ENCODE assay signal across 10 mouse cellular contexts in the genomic region with DNA sequence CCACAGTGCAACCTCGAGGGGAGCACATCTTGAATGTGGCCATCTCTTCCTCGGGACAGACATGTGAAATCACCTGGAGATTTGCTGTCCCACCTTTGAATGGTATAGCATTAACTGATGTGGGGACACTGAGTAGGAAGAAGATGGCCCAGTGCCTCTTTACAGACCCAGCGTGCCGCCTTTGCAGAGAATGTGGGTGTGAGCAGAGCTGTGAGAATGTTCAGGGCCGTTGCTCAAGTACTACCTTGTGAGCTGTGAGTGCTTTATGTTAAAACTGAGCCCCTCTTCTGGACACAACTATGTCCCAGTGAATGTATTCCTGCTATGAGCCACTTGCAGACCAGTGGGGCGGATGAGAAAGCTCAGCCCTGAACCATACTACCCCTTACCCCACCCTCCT. TPM values are rescaled to one million over a fixed set of nuclear protein-coding genes. Genes with fewer than 3 reads are reported as not detected.
DNase-seq lines count a peak whose midpoint lies in the region; ATAC-seq lines count a peak whose summit lies in the region.
"Had no signal": no experiment of that assay in that cellular context is flagged by ENCODE, and none has a peak within 500 bp of the region (broad histone marks: within the 10 kb centered on the region; RNA-seq: fewer than 3 reads in every experiment).

No protein-coding gene starts in this region.

- no peak; the same call in 1 of the 2 replicates for ATAC-seq in forebrain, embryonic 12.5 days (ENCODE audit: low FRiP score)
- no peak for ATAC-seq in forebrain, embryonic 11.5 days (replicated peaks; ENCODE audit: low FRiP score)
- ATAC-seq in hindbrain, embryonic 13.5 days (ENCODE audit: low FRiP score): no peak
- ATAC-seq in hindbrain, embryonic 11.5 days (ENCODE audit: low FRiP score): no peak
- ATAC-seq in midbrain, embryonic 11.5 days (ENCODE audit: low FRiP score): no peak
- no peak for ATAC-seq in midbrain, embryonic 14.5 days (ENCODE audit: low FRiP score, low TSS enrichment)

- H3K4me2 ChIP-seq in forebrain, embryonic 12.5 days: no peak overlapping the region
- H3K4me2 ChIP-seq in forebrain, embryonic 11.5 days (ENCODE audit: low read depth, low read length, severe bottlenecking): no peak overlapping the region
- no peak overlapping the region for H3K4me2 ChIP-seq in hindbrain, embryonic 13.5 days
- no peak overlapping the region for H3K4me2 ChIP-seq in hindbrain, embryonic 11.5 days (replicated peaks; ENCODE audit: low read depth, low read length)
- no peak overlapping the region for H3K4me2 ChIP-seq in midbrain, embryonic 11.5 days
- H3K4me2 ChIP-seq in midbrain, embryonic 14.5 days (ENCODE audit: low read length): no peak overlapping the region
- H3K4me2 ChIP-seq: liver, embryonic 15.5 days had no signal

- peaks cover 28% of the 10 kb centered on the region for H3K36me3 ChIP-seq in forebrain, embryonic 12.5 days (replicated peaks)
- no peaks in the 10 kb centered on the region; the same call in 1 of the 2 replicates for H3K36me3 ChIP-seq in forebrain, embryonic 11.5 days (ENCODE audit: control insufficient read depth, insufficient read depth, low read length)
- peaks cover 58% of the 10 kb centered on the region for H3K36me3 ChIP-seq in hindbrain, embryonic 13.5 days
- H3K36me3 ChIP-seq in hindbrain, embryonic 11.5 days (ENCODE audit: control insufficient read depth, insufficient read depth, low read length): no peaks in the 10 kb centered on the region
- no peaks in the 10 kb centered on the region for H3K36me3 ChIP-seq in midbrain, embryonic 11.5 days (ENCODE audit: control insufficient read depth, insufficient read depth, low read length)
- H3K36me3 ChIP-seq in midbrain, embryonic 14.5 days (ENCODE audit: control insufficient read depth, insufficient read depth, low read length): peaks cover 54% of the 10 kb centered on the region

- H3K4me1 ChIP-seq in forebrain, embryonic 12.5 days: no peaks in the 10 kb centered on the region
- H3K4me1 ChIP-seq in forebrain, embryonic 11.5 days (replicated peaks; ENCODE audit: control insufficient read depth, insufficient read depth, low read length): no peaks in the 10 kb centered on the region
- peaks cover 22% of the 10 kb centered on the region for H3K4me1 ChIP-seq in hindbrain, embryonic 13.5 days (replicated peaks)
- no peaks in the 10 kb centered on the region for H3K4me1 ChIP-seq in hindbrain, embryonic 11.5 days (replicated peaks; ENCODE audit: control insufficient read depth, insufficient read depth, low read length)
- H3K4me1 ChIP-seq in midbrain, embryonic 11.5 days (ENCODE audit: control insufficient read depth, insufficient read depth, low read length): no peaks in the 10 kb centered on the region
- no peaks in the 10 kb centered on the region for H3K4me1 ChIP-seq in midbrain, embryonic 14.5 days (ENCODE audit: control insufficient read depth, insufficient read depth, low read length)
- H3K4me1 ChIP-seq: liver, embryonic 15.5 days had no signal

- no peaks in the 10 kb centered on the region for H3K27me3 ChIP-seq in forebrain, embryonic 12.5 days
- H3K27me3 ChIP-seq in forebrain, embryonic 11.5 days (ENCODE audit: control insufficient read depth, insufficient read depth, low read length): no peaks in the 10 kb centered on the region
- no peaks in the 10 kb centered on the region for H3K27me3 ChIP-seq in hindbrain, embryonic 13.5 days
- H3K27me3 ChIP-seq in hindbrain, embryonic 11.5 days (ENCODE audit: control insufficient read depth, insufficient read depth, low read length): no peaks in the 10 kb centered on the region
- no peaks in the 10 kb centered on the region for H3K27me3 ChIP-seq in midbrain, embryonic 11.5 days (ENCODE audit: control insufficient read depth, insufficient read depth, low read length)
- H3K27me3 ChIP-seq in midbrain, embryonic 14.5 days (ENCODE audit: control insufficient read depth, insufficient read depth, low read length): no peaks in the 10 kb centered on the region
- H3K27me3 ChIP-seq: liver, embryonic 15.5 days had no signal

- H3K27ac ChIP-seq in forebrain, embryonic 12.5 days: peak overlapping the region; percentile 59; the same call in 1 of the 2 replicates
- H3K27ac ChIP-seq in forebrain, embryonic 11.5 days (ENCODE audit: low read depth, low read length): no peak overlapping the region
- no peak overlapping the region for H3K27ac ChIP-seq in hindbrain, embryonic 13.5 days
- H3K27ac ChIP-seq in hindbrain, embryonic 11.5 days (ENCODE audit: low read depth, low read length): no peak overlapping the region
- no peak overlapping the region for H3K27ac ChIP-seq in midbrain, embryonic 11.5 days (ENCODE audit: low read depth, low read length)
- H3K27ac ChIP-seq in midbrain, embryonic 14.5 days (replicated peaks; ENCODE audit: low read depth, low read length): no peak overlapping the region
- H3K27ac ChIP-seq: liver, embryonic 15.5 days had no signal

- H3K9me3 ChIP-seq in forebrain, embryonic 12.5 days: no peaks in the 10 kb centered on the region
- H3K9me3 ChIP-seq in forebrain, embryonic 11.5 days (ENCODE audit: control insufficient read depth, low read length): no peaks in the 10 kb centered on the region
- H3K9me3 ChIP-seq in hindbrain, embryonic 13.5 days: no peaks in the 10 kb centered on the region
- H3K9me3 ChIP-seq in hindbrain, embryonic 11.5 days (ENCODE audit: control insufficient read depth, low read length): no peaks in the 10 kb centered on the region
- no peaks in the 10 kb centered on the region for H3K9me3 ChIP-seq in midbrain, embryonic 11.5 days (ENCODE audit: control insufficient read depth, low read length)
- no peaks in the 10 kb centered on the region for H3K9me3 ChIP-seq in midbrain, embryonic 14.5 days (ENCODE audit: control insufficient read depth, low read length)
- H3K9me3 ChIP-seq: liver, embryonic 15.5 days had no signal

- no peak overlapping the region for H3K4me3 ChIP-seq in forebrain, embryonic 12.5 days (replicated peaks)
- no peak overlapping the region for H3K4me3 ChIP-seq in forebrain, embryonic 11.5 days (ENCODE audit: low read depth, low read length)
- H3K4me3 ChIP-seq in hindbrain, embryonic 13.5 days: no peak overlapping the region
- H3K4me3 ChIP-seq in hindbrain, embryonic 11.5 days (ENCODE audit: low read depth, low read length): no peak overlapping the region
- H3K4me3 ChIP-seq in midbrain, embryonic 11.5 days (ENCODE audit: low read depth, low read length): no peak overlapping the region
- H3K4me3 ChIP-seq in midbrain, embryonic 14.5 days (replicated peaks; ENCODE audit: low read depth, low read length): no peak overlapping the region
- H3K4me3 ChIP-seq: liver, embryonic 15.5 days had no signal

- H3K9ac ChIP-seq in forebrain, embryonic 12.5 days: no peak overlapping the region
- H3K9ac ChIP-seq in forebrain, embryonic 11.5 days (ENCODE audit: low read length): no peak overlapping the region
- H3K9ac ChIP-seq in hindbrain, embryonic 13.5 days: peak overlapping the region; percentile 11; the same call in 1 of the 2 replicates
- H3K9ac ChIP-seq in hindbrain, embryonic 11.5 days (ENCODE audit: low read depth, low read length): no peak overlapping the region
- no peak overlapping the region for H3K9ac ChIP-seq in midbrain, embryonic 11.5 days (ENCODE audit: low read length)
- H3K9ac ChIP-seq in midbrain, embryonic 14.5 days (replicated peaks; ENCODE audit: low read length): no peak overlapping the region
- H3K9ac ChIP-seq: liver, embryonic 15.5 days had no signal

- WGBS in forebrain, embryonic 12.5 days: 83% methylated on average over 6 of the region's 6 CpGs
- WGBS in forebrain, embryonic 11.5 days: 85% methylated on average over 6 of the region's 6 CpGs
- WGBS in hindbrain, embryonic 13.5 days: 82% methylated on average over 6 of the region's 6 CpGs
- 86% methylated on average over 6 of the region's 6 CpGs for WGBS in hindbrain, embryonic 11.5 days
- WGBS in midbrain, embryonic 11.5 days: 86% methylated on average over 6 of the region's 6 CpGs
- 86% methylated on average over 6 of the region's 6 CpGs for WGBS in midbrain, embryonic 14.5 days

- DNase-seq in forebrain, embryonic 11.5 days (ENCODE audit: low spot score): no peak
- DNase-seq in hindbrain, embryonic 11.5 days (ENCODE audit: low spot score): no peak
- peak; percentile 65 for DNase-seq in midbrain, embryonic 11.5 days (ENCODE audit: low spot score, missing footprints)
- no peak for DNase-seq in midbrain, embryonic 14.5 days
- no peak for DNase-seq in left cerebral cortex, adult 9 months (ENCODE audit: low spot score in 2 of 2)
- no peak for DNase-seq in gastrocnemius, postnatal 25 days
- DNase-seq: layer of hippocampus, postnatal 36 days had no signal

RNA-seq across cellular contexts. Expression of gene Pygb, which starts 15.4 kb away (rescaled TPM):
- 81.6 and 86.3 TPM in 2 replicates for polyA plus RNA-seq in forebrain, embryonic 12.5 days (2016; fragmentation: Nextera tagmentation; extraction: Ambion mirVana)
- polyA plus RNA-seq in forebrain, embryonic 11.5 days (2014; fragmentation: Nextera tagmentation; extraction: Ambion mirVana): 55.6 and 59.4 TPM in 2 replicates
- 89.3 and 94.9 TPM in 2 replicates for polyA plus RNA-seq in hindbrain, embryonic 13.5 days (2015; fragmentation: Nextera tagmentation; extraction: Ambion mirVana)
- polyA plus RNA-seq in hindbrain, embryonic 11.5 days (2014; fragmentation: Nextera tagmentation; extraction: Ambion mirVana): 29.8 and 35.3 TPM in 2 replicates
- polyA plus RNA-seq in midbrain, embryonic 11.5 days (2014; fragmentation: Nextera tagmentation; extraction: Ambion mirVana): 34.1 and 39.1 TPM in 2 replicates
- 62.2 and 64.5 TPM in 2 replicates for polyA plus RNA-seq in midbrain, embryonic 14.5 days (2014; fragmentation: Nextera tagmentation; extraction: Ambion mirVana)
- total RNA-seq in gastrocnemius, postnatal 25 days (2021): 1 to 10 TPM; 4.0 to 7.7 TPM

RNA-seq across cellular contexts. Expression of gene Entpd6, which starts 22.3 kb away (rescaled TPM):
- 29.5 and 29.6 TPM in 2 replicates for polyA plus RNA-seq in forebrain, embryonic 12.5 days (2016; fragmentation: Nextera tagmentation; extraction: Ambion mirVana)
- polyA plus RNA-seq in forebrain, embryonic 11.5 days (2014; fragmentation: Nextera tagmentation; extraction: Ambion mirVana): 27.0 and 28.8 TPM in 2 replicates
- 49.1 and 55.8 TPM in 2 replicates for polyA plus RNA-seq in hindbrain, embryonic 13.5 days (2015; fragmentation: Nextera tagmentation; extraction: Ambion mirVana)
- polyA plus RNA-seq in hindbrain, embryonic 11.5 days (2014; fragmentation: Nextera tagmentation; extraction: Ambion mirVana): 24.2 and 25.6 TPM in 2 replicates
- 24.7 and 26.7 TPM in 2 replicates for polyA plus RNA-seq in midbrain, embryonic 11.5 days (2014; fragmentation: Nextera tagmentation; extraction: Ambion mirVana)
- 46.1 and 50.8 TPM in 2 replicates for polyA plus RNA-seq in midbrain, embryonic 14.5 days (2014; fragmentation: Nextera tagmentation; extraction: Ambion mirVana)
- total RNA-seq in gastrocnemius, postnatal 25 days (2021): 1 to 10 TPM; 7.1 to 8.4 TPM
